Mouse (Mus musculus): ENCODE results near the gene Trim52. TPM values are rescaled to one million over a fixed set of nuclear protein-coding genes. Genes with fewer than 3 reads are reported as not detected.
"Not testable (repeated sequence)": the region's sequence is repeated elsewhere in the genome, so short reads cannot be mapped to it uniquely, and the experiment has no call there.

Trim52 gene
- polyA plus RNA-seq, 1 experiment from 2014 or later = not detected

GRCm38 (mm10) chr14:106162331-106162730 is 56.3 kb downstream of the Trim52 start:
- 83% methylated on average over 3 of the region's 3 CpGs for WGBS
- H3K36me3 ChIP-seq = no peaks in the 10 kb centered on the region

GRCm38 (mm10) chr14:106163196-106163595 is 57.2 kb downstream of the Trim52 start:
- Histone ChIP-seq H3K4me3 (no peak overlapping the region), H3K9me3 (no peaks in the 10 kb centered on the region), H3K36me3 (no peaks in the 10 kb centered on the region), H3K27ac (replicated peaks) (no peak overlapping the region), H3K4me1 (replicated peaks) (no peaks in the 10 kb centered on the region), H3K4me2 (no peak overlapping the region), H3K9ac (no peak overlapping the region), H3K27me3 (no peaks in the 10 kb centered on the region)
- ATAC-seq (ENCODE audit: low read depth) = no peak

More at GRCm38 (mm10) chr14:106162331-106162730, 56.3 kb downstream of the Trim52 start:
- H3K27ac ChIP-seq (replicated peaks) = no peak overlapping the region
- H3K27me3 ChIP-seq = no peaks in the 10 kb centered on the region
- ATAC-seq (ENCODE audit: low read depth) = no peak
- no peak overlapping the region for H3K4me3 ChIP-seq
- no peaks in the 10 kb centered on the region for H3K4me1 ChIP-seq (replicated peaks)
- H3K9me3 ChIP-seq = no peaks in the 10 kb centered on the region
- H3K9ac ChIP-seq = no peak overlapping the region
- no peak overlapping the region for H3K4me2 ChIP-seq

GRCm38 (mm10) chr14:106163933-106164332 is 57.9 kb downstream of the Trim52 start:
- H3K9me3 ChIP-seq; H3K4me3 ChIP-seq; H3K9ac ChIP-seq; H3K36me3 ChIP-seq; H3K4me1 ChIP-seq (replicated peaks); H3K27ac ChIP-seq (replicated peaks); H3K4me2 ChIP-seq; ATAC-seq (ENCODE audit: low read depth); H3K27me3 ChIP-seq: not testable (repeated sequence)

- ATAC-seq (ENCODE audit: low read depth) = no peak
- Histone ChIP-seq H3K4me2 (no peak overlapping the region), H3K27me3 (no peaks in the 10 kb centered on the region), H3K36me3 (no peaks in the 10 kb centered on the region), H3K4me3 (no peak overlapping the region), H3K9me3 (no peaks in the 10 kb centered on the region), H3K27ac (replicated peaks) (no peak overlapping the region), H3K4me1 (replicated peaks) (no peaks in the 10 kb centered on the region), H3K9ac (no peak overlapping the region)
- WGBS = 56% methylated on average over 5 of the region's 5 CpGs
These were observed 70.9 kb downstream of the Trim52 start for GRCm38 (mm10) chr14:106176879-106177278.

- Histone ChIP-seq H3K9me3 (no peaks in the 10 kb centered on the region), H3K4me1 (replicated peaks) (no peaks in the 10 kb centered on the region), H3K4me3 (no peak overlapping the region), H3K27ac (replicated peaks) (no peak overlapping the region), H3K9ac (no peak overlapping the region), H3K27me3 (no peaks in the 10 kb centered on the region), H3K36me3 (no peaks in the 10 kb centered on the region), H3K4me2 (no peak overlapping the region)
- no peak for ATAC-seq (ENCODE audit: low read depth)
- WGBS = 70% methylated on average over 4 of the region's 4 CpGs
These were observed 72.2 kb downstream of the Trim52 start for GRCm38 (mm10) chr14:106178245-106178644.

- WGBS = 33% methylated on average over 8 of the region's 8 CpGs
- H3K9me3 ChIP-seq = no peaks in the 10 kb centered on the region
- no peak for ATAC-seq (ENCODE audit: low read depth)
These were observed 73.2 kb downstream of the Trim52 start for GRCm38 (mm10) chr14:106179102-106179727.

GRCm38 (mm10) chr14:106179728-106180125 is 73.7 kb downstream of the Trim52 start:
- Histone ChIP-seq H3K36me3 (no peaks in the 10 kb centered on the region), H3K9me3 (no peaks in the 10 kb centered on the region), H3K9ac (no peak overlapping the region), H3K4me2 (no peak overlapping the region), H3K4me1 (replicated peaks) (no peaks in the 10 kb centered on the region), H3K4me3 (no peak overlapping the region), H3K27me3 (no peaks in the 10 kb centered on the region), H3K27ac (replicated peaks) (no peak overlapping the region)
- 74% methylated on average over 2 of the region's 2 CpGs for WGBS
- no peak for ATAC-seq (ENCODE audit: low read depth)

More at GRCm38 (mm10) chr14:106179102-106179727, 73.2 kb downstream of the Trim52 start:
- Histone ChIP-seq H3K4me2 (no peak overlapping the region), H3K9ac (no peak overlapping the region), H3K27me3 (no peaks in the 10 kb centered on the region), H3K27ac (replicated peaks) (no peak overlapping the region), H3K4me3 (no peak overlapping the region), H3K4me1 (replicated peaks) (no peaks in the 10 kb centered on the region), H3K36me3 (no peaks in the 10 kb centered on the region)

GRCm38 (mm10) chr14:106180616-106181015 is 74.6 kb downstream of the Trim52 start:
- H3K27me3 ChIP-seq = no peaks in the 10 kb centered on the region
- H3K4me1 ChIP-seq (replicated peaks) = no peaks in the 10 kb centered on the region
- no peak overlapping the region for H3K4me3 ChIP-seq
- no peaks in the 10 kb centered on the region for H3K9me3 ChIP-seq
- H3K36me3 ChIP-seq = no peaks in the 10 kb centered on the region
- no peak for ATAC-seq (ENCODE audit: low read depth)
- H3K9ac ChIP-seq = no peak overlapping the region
- H3K27ac ChIP-seq (replicated peaks) = no peak overlapping the region
- no peak overlapping the region for H3K4me2 ChIP-seq

- Histone ChIP-seq H3K27me3 (no peaks in the 10 kb centered on the region), H3K36me3 (no peaks in the 10 kb centered on the region), H3K27ac (replicated peaks) (no peak overlapping the region), H3K9ac (no peak overlapping the region), H3K9me3 (no peaks in the 10 kb centered on the region), H3K4me3 (no peak overlapping the region), H3K4me2 (no peak overlapping the region), H3K4me1 (replicated peaks) (no peaks in the 10 kb centered on the region)
- no peak for ATAC-seq (ENCODE audit: low read depth)
- 73% methylated on average over 3 of the region's 3 CpGs for WGBS
These were observed 78.0 kb downstream of the Trim52 start for GRCm38 (mm10) chr14:106183985-106184384.

Other genes starting within 250 kb of the Trim52 start
- gene Spry2, start 209.4 kb upstream of the Trim52 start, polyA plus RNA-seq (2015; fragmentation: Nextera tagmentation; extraction: Ambion mirVana) = 37.1 and 40.5 TPM in 2 replicates